Mouse (Mus musculus) heart, postnatal 0 days (tissue): ENCODE measurements around the gene Ush1g.

Experiments
- CTCF ChIP-seq: IDR thresholded peaks from 2 replicates; pipeline ENCODE4 v1.5.1; 2016; ENCODE audit warnings: antibody characterized with exemption, control low read depth, low read depth
- EP300 ChIP-seq: IDR thresholded peaks from 2 replicates; pipeline ENCODE4 v1.6.1; 2016; ENCODE audit warnings: antibody characterized with exemption, low read depth

- TF ChIP-seq CTCF (peak; percentile 23), EP300 (no peak)
These were observed 24.5 kb downstream of the Ush1g start, which contains the start of gene Fads6 for GRCm38 (mm10) chr11:115297214-115297826.
